Mouse (Mus musculus) intestine, postnatal 0 days (tissue): ENCODE measurements around the gene Card19. TPM values are rescaled to one million over a fixed set of nuclear protein-coding genes. Genes with fewer than 3 reads are reported as not detected.

Source experiments
- ATAC-seq: fragments of 200-750 bp; cut with Nextera tagmentation; 2 replicates; pipeline ENCODE4 v1.8.0; 2017; ENCODE audit warnings: mild to moderate bottlenecking, moderate TSS enrichment, moderate library complexity
- H3K27ac ChIP-seq: fragments of 300-500 bp; sonication (generic); 2 replicates; pipeline ENCODE4 v1.5.1; 2014; ENCODE audit warnings: mild to moderate bottlenecking, low read depth, low read length, moderate library complexity
- H3K27me3 ChIP-seq: fragments of 300-500 bp; sonication (generic); replicated peaks from 2 replicates; pipeline ENCODE4 v1.6.1; 2014; ENCODE audit warnings: low read length, mixed read lengths; ENCODE audit not compliant: control insufficient read depth, insufficient read depth
- H3K36me3 ChIP-seq: fragments of 300-500 bp; sonication (generic); 2 replicates; pipeline ENCODE4 v1.6.1; 2014; ENCODE audit warnings: mild to moderate bottlenecking, moderate library complexity; ENCODE audit not compliant: control insufficient read depth, insufficient read depth
- H3K4me1 ChIP-seq: fragments of 300-500 bp; sonication (generic); replicated peaks from 2 replicates; pipeline ENCODE4 v1.6.1; 2014; ENCODE audit warnings: antibody characterized with exemption, low read length, mixed read lengths; ENCODE audit not compliant: control insufficient read depth, insufficient read depth
- H3K4me2 ChIP-seq: fragments of 300-500 bp; sonication (generic); replicated peaks from 2 replicates; pipeline ENCODE4 v1.6.1; 2014; ENCODE audit warnings: low read depth, mild to moderate bottlenecking, moderate library complexity
- H3K4me3 ChIP-seq: fragments of 300-500 bp; sonication (generic); 2 replicates; pipeline ENCODE4 v1.5.1; 2014; ENCODE audit warnings: low read depth, low read length
- H3K9ac ChIP-seq: fragments of 300-500 bp; sonication (generic); 2 replicates; pipeline ENCODE4 v1.6.1; 2014; ENCODE audit warnings: mild to moderate bottlenecking, low read depth, low read length
- H3K9me3 ChIP-seq: fragments of 300-500 bp; sonication (generic); 2 replicates; pipeline ENCODE4 v1.6.1; 2016; ENCODE audit warnings: mixed run types; ENCODE audit not compliant: control insufficient read depth
- CTCF ChIP-seq: sonication (generic); IDR thresholded peaks from 2 replicates; pipeline ENCODE4 v1.5.1; 2016; ENCODE audit warnings: low read depth, mild to moderate bottlenecking, control low read depth, antibody characterized with exemption, moderate library complexity
- WGBS: fragments of 180-500 bp; shearing (Covaris S2); extraction: QIAGEN DNeasy Blood & Tissue Kit; methylation state at CpG from one replicate; pipeline ENCODE4 v1.1.7; 2014; 5-methylcytosine and 5-hydroxymethylcytosine counted together
- polyA plus RNA-seq: library from polyadenylated mRNA; unstranded; fragments of >200 nt; fragmentation: Nextera tagmentation; extraction: Ambion mirVana; gene quantifications from 2 replicates; pipeline ENCODE4 v1.2.1, GENCODE M21; 2015

Card19 gene
- polyA plus RNA-seq, 1 experiment from 2014 or later, result 117 TPM

DNA sequence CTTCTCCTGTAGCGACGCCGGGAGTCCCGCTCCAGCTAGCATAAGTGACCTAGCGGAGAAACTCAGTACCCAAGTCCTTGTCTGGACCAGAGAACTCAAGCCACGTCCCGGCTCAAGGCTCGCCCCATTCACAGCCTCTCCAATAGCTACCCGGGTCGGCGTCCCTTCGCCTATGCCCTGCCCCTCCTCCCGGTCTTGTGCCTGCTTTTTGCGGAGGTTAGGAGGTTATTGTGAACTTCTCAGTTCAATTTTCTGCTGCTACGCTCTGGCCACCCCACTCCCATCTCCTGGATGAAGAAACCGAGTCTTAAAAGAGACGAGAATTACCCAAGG lies 349 bp upstream of the Card19 start:
- peak overlapping the region; percentile 86 for H3K9ac ChIP-seq
- H3K4me1 ChIP-seq, result peaks cover 13% of the 10 kb centered on the region
- H3K4me2 ChIP-seq, result peak overlapping the region; percentile 94
- 0 out of 2 replicates have a peak, but pooled peaks cover 3% of the 10 kb centered on the region for H3K9me3 ChIP-seq
- ATAC-seq, result peak; percentile 55
- WGBS, result 5% methylated on average over 17 of the region's 17 CpGs
- peak overlapping the region; percentile 73 for H3K27ac ChIP-seq
- no peaks in the 10 kb centered on the region for H3K27me3 ChIP-seq
- H3K36me3 ChIP-seq, result no peaks in the 10 kb centered on the region
- peak overlapping the region; percentile 91 for H3K4me3 ChIP-seq
- no peak for TF ChIP-seq CTCF

DNA sequence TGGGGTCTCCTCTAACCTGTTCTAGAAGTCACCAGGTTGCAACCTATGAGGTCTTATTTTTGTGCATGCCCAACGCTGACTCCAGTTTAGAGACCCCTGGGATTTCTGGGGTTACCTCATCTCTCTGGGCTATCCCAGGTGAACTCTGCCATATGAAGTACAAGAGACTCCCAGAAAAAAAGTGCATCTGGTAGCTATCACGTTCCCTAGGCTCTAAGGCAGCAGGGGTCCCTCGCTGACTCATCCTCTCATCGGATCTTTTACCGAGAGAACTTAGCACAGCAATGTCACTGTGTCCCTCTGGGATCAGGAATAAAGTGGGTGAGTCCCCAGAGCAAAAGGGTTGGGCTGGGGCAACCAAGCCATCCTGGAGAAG lies 721 bp downstream of the Card19 start:
- 11% methylated on average over 5 of the region's 5 CpGs for WGBS
- Histone ChIP-seq H3K27me3 (no peaks in the 10 kb centered on the region), H3K9ac (peak overlapping the region; percentile 86), H3K9me3 (no peaks in the 10 kb centered on the region), H3K4me2 (peak overlapping the region; percentile 94), H3K4me3 (peak overlapping the region; percentile 91), H3K27ac (peak overlapping the region; percentile 73), H3K36me3 (no peaks in the 10 kb centered on the region), H3K4me1 (peaks cover 13% of the 10 kb centered on the region)
- no peak for TF ChIP-seq CTCF
- no peak for ATAC-seq

DNA sequence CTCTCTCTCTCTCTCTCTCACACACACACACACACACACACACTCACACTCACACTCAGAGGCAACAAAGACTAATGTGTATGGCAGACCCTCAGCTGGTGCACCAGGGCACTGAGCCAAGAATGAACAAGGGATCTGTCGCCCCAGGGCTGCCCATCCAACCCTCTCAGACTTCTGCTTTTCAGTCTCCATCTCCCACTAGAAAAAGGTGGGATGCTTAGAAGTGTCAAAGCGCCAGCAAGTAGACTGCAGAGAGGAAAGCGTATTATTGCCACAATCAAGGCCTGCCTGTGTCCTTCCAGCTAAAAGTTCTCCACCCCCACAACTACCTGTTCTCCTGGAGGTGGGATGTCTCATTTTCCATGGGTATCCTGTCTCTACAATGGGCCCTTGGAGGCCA lies 1.4 kb downstream of the Card19 start:
- no peaks in the 10 kb centered on the region for H3K27me3 ChIP-seq
- 0 out of 2 replicates have a peak overlapping the region, but pooled peaks have one; percentile 91 for H3K4me3 ChIP-seq
- H3K4me1 ChIP-seq, result peaks cover 13% of the 10 kb centered on the region
- WGBS, result 84% methylated on average over 3 of the region's 3 CpGs
- H3K9me3 ChIP-seq, result no peaks in the 10 kb centered on the region
- no peak for TF ChIP-seq CTCF
- ATAC-seq, result no peak
- H3K27ac ChIP-seq, result no peak overlapping the region
- no peaks in the 10 kb centered on the region for H3K36me3 ChIP-seq
- H3K4me2 ChIP-seq, result peak overlapping the region; percentile 94
- no peak overlapping the region for H3K9ac ChIP-seq

DNA sequence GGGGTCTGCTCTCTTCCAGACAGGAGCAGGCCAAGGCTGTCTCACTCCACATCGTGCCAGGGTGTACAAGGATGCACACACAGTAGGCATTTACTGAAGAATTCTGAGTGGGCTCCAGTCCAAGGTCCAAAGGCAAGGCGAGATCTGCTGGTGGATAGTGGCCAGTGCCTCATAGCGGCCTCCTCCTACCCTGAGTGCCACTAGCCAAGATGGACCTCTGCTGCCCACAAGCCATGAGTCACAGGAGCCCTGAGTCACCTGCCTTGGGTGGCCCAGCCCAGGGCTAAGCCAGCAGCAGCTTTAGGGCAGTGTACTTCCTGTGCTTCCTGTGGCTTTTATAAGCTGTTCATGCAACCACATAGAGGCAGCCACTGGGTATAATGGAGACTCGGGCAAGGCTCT lies 2.3 kb downstream of the Card19 start:
- Histone ChIP-seq H3K4me3 (no peak overlapping the region), H3K27me3 (no peaks in the 10 kb centered on the region), H3K36me3 (no peaks in the 10 kb centered on the region), H3K9me3 (no peaks in the 10 kb centered on the region), H3K4me1 (peaks cover 13% of the 10 kb centered on the region), H3K9ac (no peak overlapping the region), H3K4me2 (peak overlapping the region; percentile 94; the same call in 1 of the 2 replicates), H3K27ac (no peak overlapping the region)
- WGBS, result 46% methylated on average over 4 of the region's 4 CpGs
- peak; percentile 67 for ATAC-seq
- no peak for TF ChIP-seq CTCF

DNA sequence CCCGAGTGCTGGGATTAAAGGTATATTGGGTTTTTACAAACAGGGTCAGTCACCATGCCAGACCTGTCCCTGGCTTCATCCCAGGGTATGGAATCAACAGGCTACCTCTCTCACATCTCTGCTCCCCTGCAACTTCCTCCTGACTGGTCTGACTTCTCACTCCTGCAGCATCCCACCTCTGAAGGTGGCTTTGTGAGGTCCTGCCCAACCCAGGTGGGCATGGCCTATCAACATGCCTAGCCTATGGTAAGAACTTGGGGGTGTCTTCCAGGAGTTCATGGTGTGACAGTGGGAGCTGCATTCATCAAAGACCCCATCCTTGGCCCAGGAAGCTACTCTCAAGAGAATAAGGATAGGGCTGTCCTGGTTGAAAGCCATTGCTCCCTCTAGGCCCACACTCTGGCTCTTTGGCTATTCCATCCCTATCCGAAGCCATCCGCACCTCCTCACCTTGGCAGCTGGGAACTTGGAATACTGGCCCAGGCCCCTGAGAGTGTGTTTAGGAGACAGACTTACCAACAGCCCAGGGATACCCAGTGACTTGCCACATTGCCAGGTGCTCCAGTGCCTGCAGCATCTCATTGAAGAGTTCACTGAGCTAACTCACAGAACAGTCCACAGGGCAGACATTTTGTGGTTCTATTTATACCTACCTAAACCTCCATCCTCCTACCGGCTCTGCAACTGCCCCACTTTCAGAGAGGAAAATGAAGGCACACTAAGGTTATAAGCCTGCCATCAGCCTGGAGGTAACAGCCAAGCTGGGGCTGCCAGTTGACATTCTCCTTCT lies 2.9 kb downstream of the Card19 start:
- Histone ChIP-seq H3K4me2 (no peak overlapping the region), H3K9me3 (no peaks in the 10 kb centered on the region), H3K4me1 (peaks cover 13% of the 10 kb centered on the region), H3K36me3 (peaks cover 1% of the 10 kb centered on the region; the same call in 1 of the 2 replicates), H3K27ac (no peak overlapping the region), H3K27me3 (no peaks in the 10 kb centered on the region), H3K9ac (no peak overlapping the region), H3K4me3 (no peak overlapping the region)
- TF ChIP-seq CTCF, result no peak
- no peak for ATAC-seq
- WGBS, result 94% methylated on average over 4 of the region's 4 CpGs

DNA sequence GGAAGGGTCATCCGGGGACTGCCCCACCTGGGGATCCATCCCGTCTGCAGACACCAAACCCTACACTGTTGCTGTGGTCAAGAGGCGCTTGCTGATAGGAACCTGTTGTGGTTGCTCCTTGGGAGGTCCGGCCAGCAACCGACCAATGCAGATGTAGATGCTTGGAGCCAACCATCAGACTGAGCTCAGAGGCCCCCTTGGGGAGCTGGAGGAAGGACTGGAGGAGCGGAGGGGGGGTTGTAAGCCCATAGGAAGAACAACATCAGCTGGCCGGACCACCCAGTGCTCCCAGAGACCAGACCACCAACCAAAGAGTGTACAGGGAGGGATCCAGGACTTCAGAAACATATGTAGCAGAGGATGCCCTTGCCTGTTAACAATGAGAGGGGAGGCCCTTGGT lies 6.5 kb downstream of the Card19 start:
- H3K4me3 ChIP-seq, result no peak overlapping the region
- peaks cover 28% of the 10 kb centered on the region for H3K36me3 ChIP-seq
- no peaks in the 10 kb centered on the region for H3K27me3 ChIP-seq
- no peak overlapping the region for H3K4me2 ChIP-seq
- no peak overlapping the region for H3K9ac ChIP-seq
- H3K27ac ChIP-seq, result no peak overlapping the region
- WGBS, result 74% methylated on average over 7 of the region's 7 CpGs
- H3K9me3 ChIP-seq, result no peaks in the 10 kb centered on the region
- peaks cover 7% of the 10 kb centered on the region; the same call in 1 of the 2 replicates for H3K4me1 ChIP-seq
- ATAC-seq, result no peak
- TF ChIP-seq CTCF, result no peak
